Mouse (Mus musculus): ENCODE measurements at regions not wholly inside any gene's neighbourhood (a gene's known extent, or its start where the extent isn't known, plus 50 kb on each side); places are given as distances from the start of the nearest gene placed in this dataset.

- no peak for DNase-seq (ENCODE audit: low spot score)
Observed at GRCm38 (mm10) chr12:29211946-29212345, 316.2 kb upstream of the Myt1l start.

- DNase-seq (ENCODE audit: low spot score): peak; percentile 16
Observed at GRCm38 (mm10) chr12:29213625-29214024, 314.6 kb upstream of the Myt1l start.

GRCm38 (mm10) chr12:29222099-29222498, 306.1 kb upstream of the Myt1l start:
- no peak for DNase-seq (ENCODE audit: low spot score)

- no peak for DNase-seq (ENCODE audit: low spot score)
Observed at GRCm38 (mm10) chr12:29226001-29226400, 302.2 kb upstream of the Myt1l start.

GRCm38 (mm10) chr12:29232492-29233447, 295.4 kb upstream of the Myt1l start:
- DNase-seq (ENCODE audit: low spot score): no peak

- DNase-seq (ENCODE audit: low spot score): no peak
Observed at GRCm38 (mm10) chr12:29236496-29236895, 291.7 kb upstream of the Myt1l start.

- DNase-seq (ENCODE audit: low spot score): no peak
Observed at GRCm38 (mm10) chr12:29237516-29237915, 290.7 kb upstream of the Myt1l start.

GRCm38 (mm10) chr12:29239482-29239881, 288.7 kb upstream of the Myt1l start:
- DNase-seq (ENCODE audit: low spot score): no peak

GRCm38 (mm10) chr12:29239975-29240374, 288.2 kb upstream of the Myt1l start:
- no peak for DNase-seq (ENCODE audit: low spot score)

GRCm38 (mm10) chr12:29243087-29243486, 285.1 kb upstream of the Myt1l start:
- no peak for DNase-seq (ENCODE audit: low spot score)

GRCm38 (mm10) chr12:29246041-29246440, 282.1 kb upstream of the Myt1l start:
- DNase-seq (ENCODE audit: low spot score): no peak

GRCm38 (mm10) chr12:29247356-29247755, 280.8 kb upstream of the Myt1l start:
- DNase-seq (ENCODE audit: low spot score): no peak

GRCm38 (mm10) chr12:29248459-29248858, 279.7 kb upstream of the Myt1l start:
- DNase-seq (ENCODE audit: low spot score): no peak

- no peak for DNase-seq (ENCODE audit: low spot score)
Observed at GRCm38 (mm10) chr12:29256103-29256502, 272.1 kb upstream of the Myt1l start.

GRCm38 (mm10) chr12:29257011-29257734, 271.0 kb upstream of the Myt1l start:
- no peak for DNase-seq (ENCODE audit: low spot score)

GRCm38 (mm10) chr12:29257735-29258547, 270.2 kb upstream of the Myt1l start:
- no peak for DNase-seq (ENCODE audit: low spot score)

- no peak for DNase-seq (ENCODE audit: low spot score)
Observed at GRCm38 (mm10) chr12:29258548-29258874, 269.7 kb upstream of the Myt1l start.

- DNase-seq (ENCODE audit: low spot score): no peak
Observed at GRCm38 (mm10) chr12:29258966-29259365, 269.2 kb upstream of the Myt1l start.

- no peak for DNase-seq (ENCODE audit: low spot score)
Observed at GRCm38 (mm10) chr12:29274166-29274565, 254.0 kb upstream of the Myt1l start.

- DNase-seq (ENCODE audit: low spot score): no peak
Observed at GRCm38 (mm10) chr12:29275676-29276075, 252.5 kb upstream of the Myt1l start.

GRCm38 (mm10) chr12:29279631-29280080, 248.5 kb upstream of the Myt1l start:
- DNase-seq (ENCODE audit: low spot score): no peak
